Mouse (Mus musculus) midbrain, postnatal 0 days (tissue): ENCODE results near the gene Rpl24. TPM values are rescaled to one million over a fixed set of nuclear protein-coding genes. Genes with fewer than 3 reads are reported as not detected.
A peak's percentile ranks its signal among the peaks of the same experiment; 100 is the strongest.

Experiments used
- ATAC-seq: fragments of 200-750 bp; cut with Nextera tagmentation; 2 replicates; pipeline ENCODE4 v1.8.0; 2017; ENCODE audit warnings: moderate number of reproducible peaks, mild to moderate bottlenecking, moderate TSS enrichment, moderate library complexity; ENCODE audit not compliant: low FRiP score
- DNase-seq: peaks from one replicate; pipeline ENCODE4 v3.0.0-alpha.2; 2015; ENCODE audit warnings: low spot score
- H3K27ac ChIP-seq: fragments of 300-500 bp; sonication (generic); 2 replicates; pipeline ENCODE4 v1.5.1; 2014; ENCODE audit warnings: low read depth, mild to moderate bottlenecking, low read length, mixed read lengths
- H3K27me3 ChIP-seq: fragments of 300-500 bp; sonication (generic); 2 replicates; pipeline ENCODE4 v1.6.1; 2014; ENCODE audit warnings: low read length, control low read depth, mixed read lengths; ENCODE audit not compliant: insufficient read depth
- H3K36me3 ChIP-seq: fragments of 300-500 bp; sonication (generic); 2 replicates; pipeline ENCODE4 v1.6.1; 2014; ENCODE audit warnings: low read length, control low read depth, mixed read lengths; ENCODE audit not compliant: insufficient read depth
- H3K4me1 ChIP-seq: fragments of 300-500 bp; sonication (generic); 2 replicates; pipeline ENCODE4 v1.6.1; 2014; ENCODE audit warnings: mild to moderate bottlenecking, control low read depth, antibody characterized with exemption, low read length, mixed read lengths; ENCODE audit not compliant: insufficient read depth
- H3K4me2 ChIP-seq: fragments of 300-500 bp; sonication (generic); 2 replicates; pipeline ENCODE4 v1.6.1; 2014; ENCODE audit warnings: low read depth, mild to moderate bottlenecking, low read length, mixed read lengths; ENCODE audit not compliant: poor library complexity, severe bottlenecking
- H3K4me3 ChIP-seq: fragments of 300-500 bp; sonication (generic); 2 replicates; pipeline ENCODE4 v1.5.1; 2014; ENCODE audit warnings: low read depth, mild to moderate bottlenecking, low read length, moderate library complexity
- H3K9ac ChIP-seq: fragments of 300-500 bp; sonication (generic); replicated peaks from 2 replicates; pipeline ENCODE4 v1.6.1; 2014; ENCODE audit warnings: mild to moderate bottlenecking, low read length, moderate library complexity, mixed read lengths; ENCODE audit not compliant: poor library complexity, severe bottlenecking
- H3K9me3 ChIP-seq: fragments of 300-500 bp; sonication (generic); 2 replicates; pipeline ENCODE4 v1.6.1; 2016; ENCODE audit warnings: low read length, control low read depth
- CTCF ChIP-seq: IDR thresholded peaks from 2 replicates; pipeline ENCODE4 v1.5.1; 2016; ENCODE audit warnings: antibody characterized with exemption, mild to moderate bottlenecking
- WGBS: fragments of 180-500 bp; shearing (Covaris S2); extraction: QIAGEN DNeasy Blood & Tissue Kit; methylation state at CpG from one replicate; pipeline ENCODE4 v1.1.7; 2014; 5-methylcytosine and 5-hydroxymethylcytosine counted together
- polyA plus RNA-seq: library from polyadenylated mRNA; unstranded; fragments of >200 nt; fragmentation: Nextera tagmentation; extraction: Ambion mirVana; gene quantifications from 2 replicates; pipeline ENCODE4 v1.2.1, GENCODE M21; 2015
- total RNA-seq: library from RNA; depleted of rRNA; stranded (reverse); fragments of >200 nt; gene quantifications from 2 replicates; pipeline ENCODE4 v1.2.3, GENCODE M21; 2014

Gene Rpl24
- total and polyA plus RNA-seq, 2 experiments from 2014 or later, result 306 to 533 TPM

DNA sequence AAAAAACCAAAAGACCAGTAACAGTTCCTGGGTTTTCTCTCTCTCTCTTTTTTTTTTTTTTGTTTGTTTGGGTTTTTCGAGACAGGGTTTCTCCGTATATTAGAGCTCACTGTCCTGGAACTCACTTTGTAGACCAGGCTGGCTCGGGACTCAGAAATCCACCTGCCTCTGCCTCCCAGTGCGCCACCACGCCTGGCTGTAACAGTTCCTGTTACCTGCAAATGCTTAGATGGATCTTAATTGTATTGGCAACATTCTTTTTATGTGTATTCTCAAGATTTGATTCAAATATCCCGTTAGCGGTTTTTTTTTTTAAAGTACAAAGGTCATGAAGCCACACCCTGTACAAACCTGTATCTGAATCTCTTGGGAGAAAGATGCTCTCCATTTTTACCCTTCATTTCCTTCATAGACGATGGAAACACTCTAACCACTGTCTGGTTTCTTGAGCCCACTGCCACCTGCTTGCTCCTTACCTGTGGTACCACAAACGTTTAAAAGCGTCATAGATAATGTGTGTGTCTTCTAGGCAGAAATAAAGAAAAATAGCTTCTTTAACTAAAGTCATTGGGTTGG is 6.6 kb downstream of the Rpl24 start:
- Histone ChIP-seq H3K9me3 (no peaks in the 10 kb centered on the region), H3K4me3 (peak overlapping the region; percentile 29; the same call in 1 of the 2 replicates), H3K27me3 (no peaks in the 10 kb centered on the region), H3K4me1 (peaks cover 4% of the 10 kb centered on the region), H3K9ac (no peak overlapping the region), H3K4me2 (peak overlapping the region; percentile 53), H3K36me3 (peaks cover 19% of the 10 kb centered on the region), H3K27ac (no peak overlapping the region)
- TF ChIP-seq CTCF, result no peak
- whole genome bisulfite sequencing, result 61% methylated on average over 10 of the region's 10 CpGs
- DNase-seq (no peak), ATAC-seq (no peak)

DNA sequence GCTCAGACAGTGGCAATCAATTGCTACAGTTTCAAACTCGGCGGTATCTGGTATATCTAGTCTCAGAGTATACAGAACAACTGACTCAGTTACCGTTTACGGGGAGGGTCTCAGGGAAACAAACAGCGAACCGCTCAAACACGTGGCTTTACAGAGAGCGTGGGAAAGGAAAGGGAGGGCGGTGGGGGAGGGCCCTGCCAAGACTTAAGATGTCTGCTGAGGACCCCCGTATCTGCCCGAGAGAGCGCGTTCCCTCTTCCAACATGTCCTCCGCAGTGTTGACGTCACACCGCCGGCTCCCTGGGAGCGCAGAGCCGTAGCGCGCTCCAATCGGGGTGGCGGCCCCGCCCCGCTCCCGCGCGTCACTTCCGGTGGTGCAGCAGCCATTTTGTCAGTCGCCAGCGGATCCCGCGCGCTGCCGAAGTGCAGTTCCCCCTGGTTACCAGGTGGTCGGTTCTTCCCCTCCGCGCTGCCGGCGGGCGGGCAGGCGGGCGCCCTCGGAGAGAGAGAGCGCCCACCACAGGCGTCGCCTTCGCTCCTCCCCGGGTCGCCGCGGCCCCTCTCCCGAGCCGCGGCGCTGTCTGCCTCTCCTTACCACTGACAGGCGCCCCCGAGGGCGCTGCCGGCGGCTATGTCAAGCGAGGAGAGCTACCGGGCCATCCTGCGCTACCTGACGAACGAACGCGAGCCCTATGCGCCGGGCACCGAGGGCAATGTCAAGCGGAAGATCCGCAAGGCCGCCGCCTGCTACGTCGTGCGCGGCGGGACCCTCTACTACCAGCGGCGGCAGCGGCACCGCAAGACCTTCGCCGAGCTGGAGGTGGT is 7.6 kb downstream of the Rpl24 start, which contains the start of gene Zbtb11:
Zbtb11 (plus strand) TSS at position 453 of the 825 bp plus-strand sequence.
- peak; percentile 99 for DNase-seq
- Histone ChIP-seq H3K27ac (peak within 1 kb of the TSS; percentile 92), H3K36me3 (peaks cover 19% of the 10 kb centered on the region), H3K27me3 (no peaks in the 10 kb centered on the region), H3K4me3 (peak within 1 kb of the TSS; percentile 100), H3K4me1 (peaks cover 4% of the 10 kb centered on the region), H3K9me3 (no peaks in the 10 kb centered on the region), H3K4me2 (peak within 1 kb of the TSS; percentile 58), H3K9ac (peak within 1 kb of the TSS; percentile 79)
- under 1% methylated on average over 81 of the region's 86 CpGs for WGBS
- TF ChIP-seq CTCF, result peak; percentile 20; the same call in 1 of the 2 replicates
- peak; percentile 99 for ATAC-seq

DNA sequence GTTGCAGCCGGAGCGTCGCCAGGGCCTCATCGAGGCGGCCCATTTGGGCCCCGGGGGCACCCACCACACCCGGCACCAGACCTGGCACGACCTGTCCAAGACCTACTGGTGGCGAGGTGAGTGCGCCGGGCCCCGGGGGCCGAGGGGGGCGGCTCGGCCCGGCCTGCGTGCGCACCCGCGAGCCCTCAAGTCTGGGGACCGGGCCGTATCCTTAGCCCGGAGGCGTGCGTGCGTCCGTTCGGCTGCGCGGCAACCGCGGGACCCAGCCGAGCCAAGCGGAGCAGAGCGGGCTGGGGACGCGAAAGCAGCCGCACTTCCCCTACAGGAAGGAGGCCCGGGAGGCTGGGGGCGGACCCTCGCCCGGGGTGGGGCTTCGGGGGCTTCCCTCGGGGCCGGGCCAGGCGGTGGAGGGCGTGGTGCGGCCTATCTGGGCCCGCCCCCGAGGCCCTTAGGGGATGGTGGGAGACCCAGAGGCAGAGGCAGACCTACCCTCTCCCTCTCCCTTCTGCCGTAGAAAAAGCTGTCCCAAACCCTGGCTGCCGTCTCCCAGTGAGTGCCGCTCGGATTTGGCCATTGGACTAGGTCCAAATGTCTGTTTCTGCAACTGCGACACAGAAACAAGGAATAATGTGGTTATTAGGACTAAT is 8.3 kb downstream of the Rpl24 start:
- Histone ChIP-seq H3K27me3 (no peaks in the 10 kb centered on the region), H3K4me2 (peak overlapping the region; percentile 58), H3K4me3 (peak overlapping the region; percentile 100), H3K9me3 (no peaks in the 10 kb centered on the region), H3K9ac (peak overlapping the region; percentile 79), H3K27ac (peak overlapping the region; percentile 92), H3K36me3 (peaks cover 19% of the 10 kb centered on the region), H3K4me1 (peaks cover 4% of the 10 kb centered on the region)
- ATAC-seq (peak; percentile 68), DNase-seq (peak; percentile 84)
- under 1% methylated on average over 49 of the region's 55 CpGs for WGBS
- TF ChIP-seq CTCF, result no peak

DNA sequence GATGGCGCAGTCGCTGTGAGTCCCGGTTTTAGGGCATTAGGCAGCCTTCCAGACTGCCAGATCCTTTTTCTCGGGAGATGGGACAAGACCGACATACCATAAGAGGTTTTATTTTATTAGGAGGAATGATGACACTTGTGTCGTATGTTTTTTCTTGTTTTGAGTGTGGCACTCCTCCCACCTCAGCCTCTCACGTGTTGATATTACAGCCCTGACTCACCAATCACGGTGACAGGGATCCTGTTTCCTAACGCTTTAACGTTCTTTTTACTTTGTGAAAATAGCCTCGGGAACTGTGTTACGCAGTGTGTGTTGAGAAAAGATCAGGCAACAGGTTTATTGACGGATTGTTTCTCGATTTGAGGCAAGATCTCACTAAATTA is 8.8 kb downstream of the Rpl24 start:
- Histone ChIP-seq H3K9me3 (no peaks in the 10 kb centered on the region), H3K4me2 (peak overlapping the region; percentile 58), H3K27ac (peak overlapping the region; percentile 92), H3K4me3 (peak overlapping the region; percentile 100), H3K9ac (peak overlapping the region; percentile 79), H3K36me3 (peaks cover 15% of the 10 kb centered on the region), H3K4me1 (peaks cover 4% of the 10 kb centered on the region), H3K27me3 (no peaks in the 10 kb centered on the region)
- no peak for TF ChIP-seq CTCF
- DNase-seq (peak; percentile 44), ATAC-seq (no peak)
- WGBS, result 6% methylated on average over 14 of the region's 14 CpGs

DNA sequence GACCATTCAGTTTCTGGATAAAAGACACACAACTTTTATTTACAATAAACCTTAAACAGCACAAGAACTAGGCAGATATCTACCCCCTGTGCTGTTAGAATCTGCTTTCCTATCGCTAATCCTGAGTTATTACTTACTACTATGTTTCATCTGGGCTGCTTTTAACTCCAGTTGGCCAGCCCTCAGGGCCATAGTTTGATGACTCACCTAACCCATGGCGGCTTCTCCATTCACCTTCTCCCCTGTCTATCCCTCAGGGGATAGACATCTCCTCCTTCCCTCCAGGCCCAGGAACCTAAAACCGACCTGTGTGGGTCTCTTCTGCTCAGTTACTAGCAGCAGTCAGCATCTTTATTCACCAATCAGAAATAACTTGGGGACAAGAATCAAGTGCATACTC is 19.9 kb downstream of the Rpl24 start:
- 94% methylated on average over 3 of the region's 3 CpGs for WGBS
- Histone ChIP-seq H3K36me3 (peaks cover 16% of the 10 kb centered on the region), H3K4me1 (no peaks in the 10 kb centered on the region), H3K4me2 (no peak overlapping the region), H3K9ac (no peak overlapping the region), H3K9me3 (no peaks in the 10 kb centered on the region), H3K27ac (no peak overlapping the region), H3K4me3 (no peak overlapping the region), H3K27me3 (no peaks in the 10 kb centered on the region)
- no peak for TF ChIP-seq CTCF
- ATAC-seq (no peak), DNase-seq (no peak)
